Mouse (Mus musculus) urinary bladder, postnatal 14 days (tissue): ENCODE measurements around the gene Ftl1.
"Not testable (repeated sequence)": the region's sequence is repeated elsewhere in the genome, so short reads cannot be mapped to it uniquely, and the experiment has no call there.

Experiments
- DNase-seq: peaks from one replicate; pipeline ENCODE4 v3.0.0; 2021; ENCODE audit warnings: low spot score

Ftl1 gene

GRCm38 (mm10) chr7:45476453-45476852 lies 16.8 kb upstream of the Ftl1 start:
- no peak for DNase-seq

- no peak for DNase-seq
Measured at GRCm38 (mm10) chr7:45475291-45475969, 15.7 kb upstream of the Ftl1 start.

GRCm38 (mm10) chr7:45470869-45471268 lies 11.2 kb upstream of the Ftl1 start:
- peak; percentile 84 for DNase-seq

- no peak for DNase-seq
Measured at GRCm38 (mm10) chr7:45467090-45467670, 7.5 kb upstream of the Ftl1 start.

- peak; percentile 96 for DNase-seq
Measured at GRCm38 (mm10) chr7:45466283-45467089, 6.8 kb upstream of the Ftl1 start, which contains the start of gene Bax. Gene Bax, minus strand, starts transcription at chr7:45466898.

DNA sequence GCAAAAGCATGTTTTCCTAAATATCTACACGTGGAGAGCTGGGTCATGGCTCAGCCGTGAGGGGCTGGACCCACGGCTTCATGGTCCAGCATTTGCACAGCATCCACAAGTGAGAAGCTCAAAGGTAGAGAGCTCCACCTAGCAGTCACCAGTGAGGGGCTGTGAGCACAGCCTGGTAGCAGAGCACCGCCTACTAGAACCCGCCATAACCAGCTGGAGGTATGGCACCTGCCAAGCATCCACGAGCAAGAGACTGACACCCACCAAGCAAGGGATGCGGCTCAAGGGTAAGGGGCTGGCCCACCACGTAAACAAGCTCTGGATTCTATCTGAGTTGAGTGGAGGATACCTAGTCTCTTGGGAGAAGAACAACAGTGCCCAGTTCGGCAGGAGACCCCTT lies 5.9 kb upstream of the Ftl1 start:
- no peak for DNase-seq

GRCm38 (mm10) chr7:45465112-45465511 lies 5.4 kb upstream of the Ftl1 start:
- no peak for DNase-seq

GRCm38 (mm10) chr7:45463987-45464778 lies 4.5 kb upstream of the Ftl1 start:
- DNase-seq: no peak

DNA sequence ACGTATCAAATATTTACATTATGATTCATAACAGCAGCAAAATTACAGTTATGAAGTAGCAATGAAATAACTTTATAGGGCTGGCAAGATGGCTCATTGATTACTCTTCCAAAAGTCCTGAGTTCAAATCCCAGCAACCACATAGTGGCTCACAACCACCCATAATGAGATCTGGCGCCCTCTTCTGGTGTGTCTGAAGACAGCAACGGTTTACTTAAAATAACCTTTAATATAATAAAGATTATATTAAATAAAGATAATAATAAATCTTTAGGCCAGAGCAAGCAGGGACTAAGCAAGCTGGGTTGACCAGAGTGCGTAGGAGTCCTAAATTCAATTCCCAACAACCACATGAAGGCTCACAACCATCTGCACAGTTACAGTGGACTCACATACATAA lies 3.2 kb upstream of the Ftl1 start:
- DNase-seq: not testable (repeated sequence)

- no peak for DNase-seq
Measured at GRCm38 (mm10) chr7:45462325-45462724, 2.6 kb upstream of the Ftl1 start.

GRCm38 (mm10) chr7:45461781-45462180 lies 2.1 kb upstream of the Ftl1 start:
- DNase-seq: no peak

GRCm38 (mm10) chr7:45461326-45461725 lies 1.6 kb upstream of the Ftl1 start:
- no peak for DNase-seq

GRCm38 (mm10) chr7:45460860-45461314 lies 1.2 kb upstream of the Ftl1 start:
- peak; percentile 84 for DNase-seq

GRCm38 (mm10) chr7:45460377-45460776 lies 693 bp upstream of the Ftl1 start:
- no peak for DNase-seq

DNA sequence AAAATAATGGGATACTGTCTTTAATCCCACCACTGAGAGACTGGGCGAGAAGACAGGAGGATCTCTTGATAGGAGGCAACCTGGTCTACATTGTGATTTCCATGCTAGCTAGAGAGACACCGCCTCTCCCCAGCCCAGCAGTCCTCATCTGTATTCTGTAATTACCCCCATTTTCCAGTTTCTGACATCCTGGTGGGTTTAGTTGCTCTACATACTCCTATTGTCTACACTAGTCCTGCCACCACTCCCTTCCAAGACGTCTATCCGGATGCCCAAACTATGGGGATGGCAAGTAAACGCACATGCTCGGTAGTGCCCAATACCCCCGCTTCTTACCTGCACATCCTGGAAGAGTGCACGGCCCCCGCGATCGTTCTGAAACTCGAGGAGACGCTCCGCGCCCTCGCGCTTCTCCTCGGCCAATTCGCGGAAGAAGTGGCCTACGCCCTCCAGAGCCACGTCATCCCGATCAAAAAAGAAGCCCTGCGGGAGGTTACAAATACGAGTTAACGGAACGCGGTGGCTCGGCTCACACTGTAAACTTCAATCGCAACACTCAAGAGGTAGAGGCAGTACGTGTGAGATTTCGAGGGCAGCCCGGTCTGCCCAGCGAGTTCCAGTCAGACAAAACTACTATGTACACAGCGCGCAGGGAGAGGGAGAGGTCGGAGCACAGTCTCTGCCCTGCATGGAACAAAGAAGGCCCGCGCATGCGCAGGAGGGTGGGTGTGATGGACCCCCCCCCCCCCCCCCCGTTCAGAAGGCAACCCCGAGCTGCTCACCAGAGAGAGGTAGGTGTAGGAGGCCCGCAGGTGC lies 728 bp downstream of the Ftl1 start:
- DNase-seq: peak; percentile 80

GRCm38 (mm10) chr7:45457204-45458060 lies 2.3 kb downstream of the Ftl1 start:
- no peak for DNase-seq

DNA sequence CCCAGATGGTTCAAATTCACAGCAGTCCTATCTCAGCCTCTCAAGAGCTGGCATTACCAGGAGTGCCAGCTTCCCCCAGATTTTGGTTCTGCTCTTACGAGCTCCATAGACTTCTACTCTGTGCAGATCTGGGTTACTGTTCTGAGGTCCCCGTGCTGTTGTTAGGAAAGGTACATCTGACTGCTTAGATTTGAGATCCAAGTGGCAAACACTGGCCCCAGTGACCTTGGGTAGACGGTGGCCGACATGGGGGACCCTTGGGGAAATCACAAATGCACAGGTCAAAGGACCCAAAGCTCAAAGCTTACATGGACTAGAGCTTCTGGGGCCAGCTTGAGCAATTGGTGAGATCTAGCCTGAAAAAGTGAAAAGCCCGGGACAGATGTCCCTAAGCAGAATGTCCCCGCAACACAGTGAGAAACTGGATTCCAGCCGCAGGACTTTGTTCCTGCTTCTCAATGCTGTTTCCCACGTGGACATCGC lies 2.9 kb downstream of the Ftl1 start:
- DNase-seq: no peak

- no peak for DNase-seq
Measured at GRCm38 (mm10) chr7:45455932-45456696, 3.6 kb downstream of the Ftl1 start.

DNA sequence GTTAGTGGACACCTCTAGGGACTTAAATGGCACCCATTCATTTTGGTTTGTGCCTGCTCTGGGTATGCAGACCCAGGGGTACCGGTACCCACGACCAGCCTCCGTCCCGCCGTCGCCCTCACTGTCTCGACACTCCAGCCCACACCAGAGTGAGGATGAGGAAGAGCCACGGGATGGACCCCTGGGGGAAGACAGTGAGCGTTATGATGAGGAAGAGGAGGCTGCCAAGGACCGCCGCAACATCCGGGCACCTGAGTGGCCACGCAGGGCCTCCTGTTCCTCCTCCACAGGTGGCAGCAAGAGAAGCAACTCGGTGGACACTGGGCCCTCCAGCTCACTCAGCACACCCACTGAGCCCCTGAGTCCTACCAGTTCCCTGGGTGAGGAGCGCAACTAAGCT lies 4.7 kb downstream of the Ftl1 start:
- no peak for DNase-seq
